Mouse (Mus musculus): ENCODE measurements at regions not wholly inside any gene's neighbourhood (a gene's known extent, or its start where the extent isn't known, plus 50 kb on each side); places are given as distances from the start of the nearest gene placed in this dataset.

DNA sequence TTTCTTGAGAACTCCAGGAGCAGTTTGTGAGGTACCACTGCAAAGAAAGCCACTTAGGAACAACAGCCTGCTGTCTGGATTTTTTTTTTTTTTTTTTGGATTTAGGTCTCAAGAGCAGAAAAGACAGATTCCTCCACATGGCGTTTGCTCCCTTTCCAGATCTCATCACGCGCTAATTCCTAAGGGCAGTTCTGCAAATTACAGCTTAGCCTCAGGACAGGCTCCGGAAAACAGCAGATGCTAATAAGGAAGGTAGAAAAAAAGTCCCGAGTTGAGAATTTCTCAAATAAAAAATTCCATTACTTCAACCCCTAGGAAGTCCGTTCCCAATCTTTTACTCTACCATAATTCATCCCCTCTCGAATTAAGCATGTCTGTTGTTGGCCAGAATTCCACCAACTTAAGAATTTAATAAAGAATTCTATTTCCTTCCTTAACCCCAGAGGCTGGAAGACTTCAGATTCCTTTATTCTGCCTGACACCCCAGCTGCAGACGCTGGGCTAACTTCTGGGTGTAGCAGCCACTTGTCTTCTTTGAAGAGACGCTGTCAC, 90.3 kb upstream of the Map4k3 start:
- WGBS: 78% methylated on average over 9 of the region's 9 CpGs
- no peaks in the 10 kb centered on the region for H3K27me3 ChIP-seq (ENCODE audit: control insufficient read depth, insufficient read depth, low read length)
- H3K4me1 ChIP-seq (ENCODE audit: control insufficient read depth, insufficient read depth, insufficient read length, low read length): no peaks in the 10 kb centered on the region
- TF ChIP-seq CTCF (IDR thresholded peaks at IDR 0.05; ENCODE audit: extremely low read depth, insufficient read length, insufficient replicate concordance, low read depth, low read length) (no peak), POLR2A (IDR thresholded peaks at IDR 0.05; ENCODE audit: low read depth, low read length) (no peak)
- H3K27ac ChIP-seq (ENCODE audit: insufficient read depth, low read depth, low read length): no peak overlapping the region
- no peaks in the 10 kb centered on the region for H3K36me3 ChIP-seq (ENCODE audit: control insufficient read depth, insufficient read depth, low read length)
- H3K4me3 ChIP-seq (ENCODE audit: low read depth, low read length): no peak overlapping the region

DNA sequence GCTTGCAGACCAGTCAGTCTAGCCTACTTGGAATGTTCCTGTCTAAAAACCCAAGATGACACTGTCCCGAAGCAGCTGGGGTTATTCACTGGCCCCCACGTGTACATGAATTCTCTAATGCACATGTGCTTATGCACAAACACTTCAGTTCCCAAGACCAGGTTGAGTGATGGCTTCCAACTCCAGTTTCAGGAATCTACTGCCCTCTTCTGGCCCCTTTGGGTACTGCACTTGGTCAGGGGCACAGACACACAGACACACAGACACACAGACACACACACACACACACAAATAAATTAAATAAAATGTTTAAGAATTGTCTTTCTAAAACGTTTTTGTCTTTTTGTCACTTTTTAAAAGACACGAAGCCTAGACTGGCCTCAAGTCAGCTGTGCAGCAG, 87.5 kb upstream of the Map4k3 start:
- Histone ChIP-seq H3K4me1 (ENCODE audit: control insufficient read depth, insufficient read depth, insufficient read length, low read length) (no peaks in the 10 kb centered on the region), H3K27me3 (ENCODE audit: control insufficient read depth, insufficient read depth, low read length) (no peaks in the 10 kb centered on the region), H3K4me3 (ENCODE audit: low read depth, low read length) (no peak overlapping the region), H3K27ac (ENCODE audit: insufficient read depth, low read depth, low read length) (no peak overlapping the region), H3K36me3 (ENCODE audit: control insufficient read depth, insufficient read depth, low read length) (no peaks in the 10 kb centered on the region)
- TF ChIP-seq POLR2A (IDR thresholded peaks at IDR 0.05; ENCODE audit: low read depth, low read length) (no peak), CTCF (IDR thresholded peaks at IDR 0.05; ENCODE audit: extremely low read depth, insufficient read length, insufficient replicate concordance, low read depth, low read length) (peak; percentile 57; the same call in 1 of the 2 replicates)
- 84% methylated on average over 4 of the region's 4 CpGs for WGBS

DNA sequence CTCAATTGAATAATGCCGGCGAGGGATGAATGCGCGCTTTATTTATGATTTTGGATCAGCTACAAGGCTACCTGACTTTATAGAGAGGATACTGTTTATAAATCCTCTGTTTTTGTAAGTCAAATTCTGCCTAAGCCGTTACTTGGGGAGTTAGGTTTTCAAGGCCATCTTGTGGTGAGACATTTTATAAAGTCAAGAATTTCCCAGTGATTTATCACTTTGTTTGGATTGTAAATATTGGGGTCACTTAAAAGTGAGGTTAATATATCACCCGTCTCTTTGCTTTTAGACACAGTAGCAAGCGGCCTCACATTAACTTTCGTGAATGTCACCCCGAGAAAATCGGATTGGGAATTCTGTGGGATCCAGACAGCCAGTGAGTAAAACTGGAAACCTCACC, 84.9 kb upstream of the Map4k3 start:
- Histone ChIP-seq H3K4me1 (ENCODE audit: control insufficient read depth, insufficient read depth, insufficient read length, low read length) (no peaks in the 10 kb centered on the region), H3K27ac (ENCODE audit: insufficient read depth, low read depth, low read length) (no peak overlapping the region), H3K4me3 (ENCODE audit: low read depth, low read length) (no peak overlapping the region), H3K27me3 (ENCODE audit: control insufficient read depth, insufficient read depth, low read length) (no peaks in the 10 kb centered on the region), H3K36me3 (ENCODE audit: control insufficient read depth, insufficient read depth, low read length) (no peaks in the 10 kb centered on the region)
- TF ChIP-seq CTCF (IDR thresholded peaks at IDR 0.05; ENCODE audit: extremely low read depth, insufficient read length, insufficient replicate concordance, low read depth, low read length): no peak
- TF ChIP-seq POLR2A (IDR thresholded peaks at IDR 0.05; ENCODE audit: low read depth, low read length): no peak
- 50% methylated on average over 10 of the region's 10 CpGs for WGBS

GRCm38 (mm10) chr17:80809275-80809674, 81.0 kb upstream of the Map4k3 start:
- Histone ChIP-seq H3K4me3 (ENCODE audit: low read depth, low read length) (no peak overlapping the region), H3K27me3 (ENCODE audit: control insufficient read depth, insufficient read depth, low read length) (no peaks in the 10 kb centered on the region), H3K27ac (ENCODE audit: insufficient read depth, low read depth, low read length) (no peak overlapping the region), H3K36me3 (ENCODE audit: control insufficient read depth, insufficient read depth, low read length) (no peaks in the 10 kb centered on the region), H3K4me1 (ENCODE audit: control insufficient read depth, insufficient read depth, insufficient read length, low read length) (no peaks in the 10 kb centered on the region)
- TF ChIP-seq CTCF (IDR thresholded peaks at IDR 0.05; ENCODE audit: extremely low read depth, insufficient read length, insufficient replicate concordance, low read depth, low read length) (no peak), POLR2A (IDR thresholded peaks at IDR 0.05; ENCODE audit: low read depth, low read length) (no peak)
- 87% methylated on average over 5 of the region's 5 CpGs for WGBS

DNA sequence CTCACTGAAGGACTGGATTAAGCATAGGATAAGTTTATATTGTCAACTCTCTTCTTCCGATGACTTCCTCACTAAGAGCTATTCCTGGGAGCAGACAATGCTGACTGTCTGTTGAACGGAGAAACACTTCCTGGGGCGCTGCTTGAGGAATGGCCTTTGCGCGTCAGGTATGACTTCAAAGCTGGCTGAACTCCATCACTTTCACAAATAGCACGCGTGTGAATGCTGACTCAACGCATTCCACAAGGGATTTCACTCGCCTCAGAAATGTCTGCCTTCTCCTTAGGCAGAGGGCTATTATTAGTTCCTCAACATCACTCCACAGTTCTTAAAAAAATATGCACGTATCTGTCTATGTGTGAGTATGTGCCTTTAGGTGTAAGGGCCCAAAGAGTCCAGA, 79.8 kb upstream of the Map4k3 start:
- Histone ChIP-seq H3K4me3 (ENCODE audit: low read depth, low read length) (no peak overlapping the region), H3K4me1 (ENCODE audit: control insufficient read depth, insufficient read depth, insufficient read length, low read length) (no peaks in the 10 kb centered on the region), H3K27me3 (ENCODE audit: control insufficient read depth, insufficient read depth, low read length) (no peaks in the 10 kb centered on the region), H3K27ac (ENCODE audit: insufficient read depth, low read depth, low read length) (no peak overlapping the region), H3K36me3 (ENCODE audit: control insufficient read depth, insufficient read depth, low read length) (no peaks in the 10 kb centered on the region)
- WGBS: 61% methylated on average over 10 of the region's 10 CpGs
- TF ChIP-seq POLR2A (IDR thresholded peaks at IDR 0.05; ENCODE audit: low read depth, low read length): no peak
- no peak for TF ChIP-seq CTCF (IDR thresholded peaks at IDR 0.05; ENCODE audit: extremely low read depth, insufficient read length, insufficient replicate concordance, low read depth, low read length)

DNA sequence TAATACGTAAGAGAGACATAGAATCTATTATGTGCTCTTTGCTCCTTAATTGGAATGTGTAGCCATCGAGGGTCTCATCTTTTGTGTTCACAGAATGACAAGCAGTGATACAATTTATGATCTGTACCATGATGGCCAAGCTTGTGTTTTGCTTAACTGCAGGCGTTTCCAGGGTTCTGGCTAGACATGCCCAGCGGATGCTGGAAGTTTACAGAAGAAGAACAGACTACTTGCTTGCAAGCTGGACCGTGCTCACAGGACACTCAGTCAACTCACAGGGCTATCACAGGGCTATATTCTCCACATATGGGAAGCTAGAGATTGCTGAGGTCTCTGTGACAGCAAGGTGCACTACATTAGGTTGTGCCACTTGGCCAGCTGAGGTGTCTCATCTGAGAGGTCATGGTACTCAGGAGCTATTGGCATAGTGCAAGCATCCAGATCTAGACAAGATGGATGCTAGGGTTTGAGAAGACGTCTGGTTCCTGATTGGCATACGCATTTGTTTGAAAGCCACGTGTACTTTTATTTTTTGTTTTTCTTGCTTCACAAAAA, 75.2 kb upstream of the Map4k3 start:
- peaks cover 2% of the 10 kb centered on the region for H3K4me1 ChIP-seq (ENCODE audit: control insufficient read depth, insufficient read depth, insufficient read length, low read length)
- WGBS: 83% methylated on average over 8 of the region's 8 CpGs
- no peak overlapping the region for H3K4me3 ChIP-seq (ENCODE audit: low read depth, low read length)
- TF ChIP-seq POLR2A (IDR thresholded peaks at IDR 0.05; ENCODE audit: low read depth, low read length) (no peak), CTCF (IDR thresholded peaks at IDR 0.05; ENCODE audit: extremely low read depth, insufficient read length, insufficient replicate concordance, low read depth, low read length) (no peak)
- no peaks in the 10 kb centered on the region for H3K27me3 ChIP-seq (ENCODE audit: control insufficient read depth, insufficient read depth, low read length)
- H3K27ac ChIP-seq (ENCODE audit: insufficient read depth, low read depth, low read length): no peak overlapping the region
- no peaks in the 10 kb centered on the region for H3K36me3 ChIP-seq (ENCODE audit: control insufficient read depth, insufficient read depth, low read length)

DNA sequence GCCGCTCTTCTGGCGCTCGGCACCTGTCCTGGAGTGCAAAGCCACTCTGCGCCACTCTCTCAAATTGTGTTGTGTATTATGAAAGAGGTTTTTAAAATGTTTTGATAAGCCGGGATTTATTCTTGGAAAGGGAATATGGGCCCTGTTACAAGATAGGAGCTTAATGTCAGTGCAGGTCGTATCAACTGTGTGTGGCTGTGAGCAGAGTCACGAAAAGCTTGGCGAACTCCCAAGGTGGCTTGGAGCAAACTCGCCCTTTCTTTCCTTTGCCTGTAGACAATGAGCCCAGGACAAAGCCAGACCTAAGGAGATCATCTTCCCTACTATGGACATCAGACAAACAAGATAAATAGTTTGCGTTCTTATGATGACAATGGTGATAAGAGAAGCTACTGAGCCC, 74.3 kb upstream of the Map4k3 start:
- Histone ChIP-seq H3K27me3 (ENCODE audit: control insufficient read depth, insufficient read depth, low read length) (no peaks in the 10 kb centered on the region), H3K27ac (ENCODE audit: insufficient read depth, low read depth, low read length) (0 out of 2 replicates have a peak overlapping the region, but pooled peaks have one; percentile 17), H3K36me3 (ENCODE audit: control insufficient read depth, insufficient read depth, low read length) (no peaks in the 10 kb centered on the region), H3K4me3 (ENCODE audit: low read depth, low read length) (no peak overlapping the region), H3K4me1 (ENCODE audit: control insufficient read depth, insufficient read depth, insufficient read length, low read length) (peaks cover 2% of the 10 kb centered on the region)
- TF ChIP-seq POLR2A (IDR thresholded peaks at IDR 0.05; ENCODE audit: low read depth, low read length) (no peak), CTCF (IDR thresholded peaks at IDR 0.05; ENCODE audit: extremely low read depth, insufficient read length, insufficient replicate concordance, low read depth, low read length) (no peak)
- WGBS: 65% methylated on average over 10 of the region's 10 CpGs

Measured in small intestine, adult 2 months (tissue).